Mouse (Mus musculus) retina, postnatal 1 day (tissue): ENCODE data around the gene Zc2hc1c.
A peak's percentile ranks its signal among the peaks of the same experiment; 100 is the strongest.
"Not testable (repeated sequence)": the region's sequence is repeated elsewhere in the genome, so short reads cannot be mapped to it uniquely, and the experiment has no call there.

Experiments
- DNase-seq: peaks from one replicate; pipeline ENCODE4 v3.0.0-alpha.2; 2012

Zc2hc1c gene

GRCm38 (mm10) chr12:85288486-85289156 is at the start of gene Zc2hc1c:
Zc2hc1c (plus strand) TSS chr12:85288591.
- peak; percentile 96 for DNase-seq

GRCm38 (mm10) chr12:85252083-85252482 is 36.3 kb upstream of the Zc2hc1c start:
- no peak for DNase-seq

GRCm38 (mm10) chr12:85256074-85256751 is 32.2 kb upstream of the Zc2hc1c start:
- DNase-seq: no peak

GRCm38 (mm10) chr12:85257008-85257639 is 31.3 kb upstream of the Zc2hc1c start:
- no peak for DNase-seq

DNA sequence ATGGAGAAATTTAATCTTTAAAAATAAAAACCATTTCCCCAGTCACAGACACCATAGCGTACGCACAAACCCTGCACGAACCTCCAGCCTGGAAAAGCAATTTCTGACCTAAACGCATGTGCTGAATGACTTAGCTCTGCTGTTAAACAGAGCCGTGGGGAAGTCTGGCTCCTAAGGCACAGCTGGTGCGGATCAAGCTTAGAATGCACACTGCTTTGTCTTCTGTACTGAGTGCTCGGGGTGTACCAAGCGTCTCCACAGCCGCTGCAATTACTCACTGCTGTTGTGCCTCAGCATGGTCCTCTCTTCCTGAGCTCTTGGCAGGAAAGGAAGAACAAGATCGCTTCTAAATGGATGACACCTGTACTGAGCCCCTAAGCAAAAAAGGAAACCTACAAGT is 25.9 kb upstream of the Zc2hc1c start:
- peak; percentile 31 for DNase-seq

DNA sequence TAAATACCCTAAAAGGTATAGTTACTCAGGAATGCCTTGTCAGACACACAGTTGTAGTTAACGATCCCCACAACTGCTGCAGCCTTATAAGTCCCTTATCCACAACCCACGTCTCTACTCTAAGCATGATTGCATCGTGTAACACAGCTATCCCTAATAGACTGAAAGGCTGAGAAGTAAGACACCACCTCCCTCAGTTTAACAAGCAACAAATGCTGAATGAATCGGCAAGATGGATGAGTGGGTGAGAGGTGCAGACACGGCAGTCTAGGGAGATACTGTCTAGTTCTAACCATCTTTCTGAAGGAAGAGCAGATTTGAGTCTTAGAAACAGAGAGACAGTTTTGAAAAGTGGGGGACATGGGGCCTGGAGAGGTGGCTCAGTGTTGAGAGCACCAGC is 25.2 kb upstream of the Zc2hc1c start:
- no peak for DNase-seq

DNA sequence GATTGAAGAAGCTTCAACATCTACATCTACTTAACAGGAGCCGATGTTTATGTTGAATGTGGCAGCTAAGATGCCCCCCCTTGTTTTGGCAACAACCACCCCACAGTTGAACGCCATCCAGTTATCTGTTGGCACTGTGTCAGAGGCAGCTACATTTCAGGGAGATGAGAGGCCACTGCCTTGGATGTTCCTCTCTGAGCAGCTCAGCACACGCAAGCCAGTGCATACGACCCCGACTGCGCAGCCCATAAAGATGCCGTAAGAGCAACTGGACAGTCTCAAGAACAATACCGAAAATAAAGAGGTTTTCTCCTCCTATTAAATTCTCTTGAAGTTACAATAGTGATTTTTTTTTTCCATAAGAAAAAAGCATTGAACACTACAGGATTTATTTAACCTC is 23.9 kb upstream of the Zc2hc1c start:
- no peak for DNase-seq

GRCm38 (mm10) chr12:85264940-85265339 is 23.5 kb upstream of the Zc2hc1c start:
- no peak for DNase-seq

DNA sequence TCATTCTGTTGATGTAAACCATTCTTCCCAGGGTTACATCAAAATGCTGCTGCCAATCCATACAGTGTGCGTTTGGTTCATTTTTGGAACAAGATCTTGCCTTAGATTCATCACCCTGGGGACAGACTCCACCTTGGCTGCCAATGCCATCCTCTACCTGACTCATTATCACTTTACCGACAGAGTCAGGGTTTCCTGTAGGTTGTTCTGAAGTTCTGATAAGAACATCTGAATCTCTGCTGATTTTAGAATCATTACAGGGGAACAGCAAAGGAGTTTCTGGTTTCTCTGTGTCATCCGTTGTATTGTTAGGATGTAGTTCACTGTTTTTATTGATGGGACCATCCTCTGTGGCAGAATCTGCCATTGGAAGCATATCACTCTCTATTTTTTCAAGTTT is 22.1 kb upstream of the Zc2hc1c start:
- no peak for DNase-seq

DNA sequence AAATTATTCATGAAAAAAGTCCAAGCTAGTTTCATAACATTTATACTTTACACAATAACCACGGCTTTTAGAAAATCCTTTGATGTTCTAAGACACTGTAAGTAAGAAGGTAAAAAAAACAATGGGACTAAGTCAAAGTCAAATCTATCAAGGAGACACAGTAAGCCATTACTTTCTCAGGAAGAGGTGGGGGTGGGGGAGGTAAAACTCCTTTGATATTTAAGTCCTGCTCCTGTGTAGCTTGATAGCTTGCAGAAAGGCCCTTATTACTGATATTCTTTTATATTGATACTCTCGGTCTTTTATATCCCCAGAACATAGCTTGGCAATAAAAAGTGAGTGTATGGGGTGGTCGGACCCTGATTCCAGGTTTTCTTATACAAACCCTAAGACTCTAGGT is 18.6 kb upstream of the Zc2hc1c start:
- DNase-seq: no peak

DNA sequence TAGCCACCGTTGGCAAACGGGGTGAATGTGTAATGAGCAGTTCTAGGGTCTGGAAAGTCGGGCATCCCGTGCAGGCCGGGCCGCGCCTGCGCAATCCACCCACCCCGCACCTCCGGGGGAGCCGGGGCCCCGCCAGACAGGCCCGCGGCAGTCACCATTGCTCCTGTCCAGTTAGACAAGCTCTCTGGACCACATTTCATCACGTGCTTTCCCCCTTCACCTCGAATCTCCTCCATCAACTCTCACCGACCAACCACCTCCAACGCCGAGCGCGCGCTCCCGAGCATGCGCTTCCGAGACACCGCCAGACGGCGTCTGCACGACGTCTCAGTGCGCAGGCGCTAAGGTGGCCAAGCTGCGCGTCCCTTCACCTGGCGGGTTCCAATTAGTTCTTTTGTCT is 18.1 kb upstream of the Zc2hc1c start, which contains the start of gene Mlh3:
Gene Mlh3 (minus strand): TSS at position 281 of the 400 bp plus-strand sequence.
- DNase-seq: peak; percentile 92

DNA sequence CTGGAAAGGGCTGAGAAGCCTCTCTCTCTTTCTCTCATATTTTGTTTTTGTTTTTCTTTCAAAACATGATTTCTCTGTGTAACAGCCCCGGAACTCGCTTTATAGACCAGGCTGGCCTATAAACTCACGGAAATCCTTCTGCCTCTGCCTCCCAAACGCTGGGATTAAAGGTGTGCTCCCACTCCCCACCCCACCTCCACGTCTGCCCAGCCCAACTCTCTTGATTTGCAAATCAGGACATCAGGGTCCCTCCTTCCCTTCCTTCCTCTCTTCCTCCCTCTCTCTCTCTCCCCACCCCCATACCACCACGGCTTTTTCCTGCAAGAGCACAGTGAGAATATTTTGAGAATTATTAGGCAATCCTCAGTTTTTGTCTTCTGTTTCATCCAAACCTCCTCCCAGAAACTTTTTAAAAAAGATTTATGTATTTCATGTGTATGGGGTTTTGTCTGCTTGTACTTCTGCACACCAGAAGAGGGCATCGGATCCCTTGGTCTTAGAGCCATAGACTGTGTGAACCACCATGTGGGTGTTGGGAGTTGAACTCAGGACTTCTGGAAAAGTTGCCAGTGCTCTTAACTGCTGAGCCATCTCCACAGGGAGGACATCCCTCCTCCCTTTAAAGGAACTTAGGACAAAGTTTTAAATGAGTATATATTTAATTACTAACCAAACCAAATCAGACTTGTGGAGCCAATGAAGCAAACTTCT is 17.1 kb upstream of the Zc2hc1c start:
- no peak for DNase-seq

DNA sequence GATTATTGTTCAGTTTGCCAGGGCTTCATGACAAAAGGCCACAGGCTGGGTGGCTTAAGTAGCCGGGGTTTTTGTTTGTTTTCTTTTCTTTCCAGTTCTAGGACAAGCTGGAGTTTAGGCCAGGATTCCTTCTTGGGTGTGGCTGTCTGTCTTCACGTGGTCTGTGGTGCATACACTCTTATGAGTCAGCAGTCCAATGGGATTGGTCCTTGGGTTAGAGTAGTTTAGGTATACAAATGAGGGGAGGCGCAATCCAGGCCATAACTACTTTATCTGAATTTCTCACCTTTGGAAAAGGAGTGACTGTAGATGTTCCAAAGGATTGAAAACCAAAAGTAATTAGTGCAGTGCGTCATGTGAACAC is 16.6 kb upstream of the Zc2hc1c start:
- no peak for DNase-seq

DNA sequence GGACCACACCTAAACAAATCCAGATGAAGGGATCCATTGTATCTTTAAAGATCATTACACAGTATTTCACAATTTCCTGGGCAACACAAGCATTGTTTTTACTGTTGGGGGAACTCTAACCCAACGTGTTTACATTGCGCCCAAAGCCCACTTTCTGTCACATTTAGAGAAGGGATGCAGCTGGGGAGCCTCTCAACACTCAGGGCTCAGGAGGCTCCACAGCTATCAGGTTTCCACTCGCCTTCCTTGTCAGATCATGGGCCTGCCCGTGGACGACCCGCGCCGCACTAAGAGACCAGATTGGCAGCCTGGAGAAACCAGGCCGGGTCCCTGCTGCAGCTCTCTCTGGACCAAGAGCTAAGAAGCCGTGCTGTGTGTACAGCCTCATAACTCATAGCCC is 14.9 kb upstream of the Zc2hc1c start:
- DNase-seq: no peak

GRCm38 (mm10) chr12:85276273-85276672 is 12.1 kb upstream of the Zc2hc1c start:
- DNase-seq: no peak

DNA sequence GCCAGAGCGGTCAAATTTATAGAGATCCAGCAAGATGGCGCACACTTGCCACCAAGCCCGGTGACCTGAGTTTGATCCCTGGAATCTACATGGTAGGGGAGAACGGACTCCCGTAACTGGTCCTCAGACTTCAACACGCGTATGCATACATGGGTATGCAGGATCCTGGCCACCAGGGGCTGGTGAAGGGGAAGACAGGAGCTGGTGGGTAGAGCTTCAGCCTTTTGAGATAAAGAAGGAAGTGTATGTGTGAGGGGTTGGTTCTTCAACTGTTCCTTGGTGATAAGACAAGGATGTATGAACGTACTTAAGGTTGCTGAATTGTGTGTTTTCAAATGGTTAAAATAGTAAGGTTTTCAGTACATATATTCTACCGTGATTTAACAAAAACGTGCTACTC is 9.5 kb upstream of the Zc2hc1c start:
- DNase-seq: no peak

DNA sequence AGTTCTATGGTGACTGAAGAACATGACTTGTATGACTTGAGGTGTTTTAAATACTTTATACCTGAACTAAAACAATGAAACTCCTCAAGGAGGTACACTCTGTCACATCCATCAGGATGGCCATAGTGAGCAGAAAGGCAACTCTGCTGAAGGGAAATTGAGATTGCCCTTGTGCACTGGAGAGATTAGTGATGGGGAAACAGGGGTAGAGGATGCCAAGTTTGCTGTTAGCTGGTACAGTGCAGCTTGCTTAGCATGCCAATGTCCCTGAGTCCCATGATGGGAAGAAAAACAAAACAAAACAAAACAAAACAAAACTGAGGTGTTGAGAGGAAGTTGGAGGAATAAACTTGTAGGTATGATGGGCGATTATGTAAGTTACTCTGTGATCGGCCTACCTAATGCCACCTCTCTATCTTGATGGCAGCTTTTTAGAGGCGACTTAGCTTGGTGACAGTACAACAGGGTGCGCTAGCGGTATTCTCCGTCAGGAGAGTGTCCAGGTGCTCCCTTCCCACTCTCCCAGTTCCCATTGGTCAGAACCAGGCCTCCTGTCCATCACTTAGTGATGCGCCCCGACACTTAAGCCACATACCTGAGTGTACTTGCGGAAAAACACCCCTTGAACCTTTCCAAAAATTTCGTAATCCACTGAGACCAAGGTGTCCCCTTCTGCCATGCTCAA is 8.9 kb upstream of the Zc2hc1c start:
- no peak for DNase-seq

DNA sequence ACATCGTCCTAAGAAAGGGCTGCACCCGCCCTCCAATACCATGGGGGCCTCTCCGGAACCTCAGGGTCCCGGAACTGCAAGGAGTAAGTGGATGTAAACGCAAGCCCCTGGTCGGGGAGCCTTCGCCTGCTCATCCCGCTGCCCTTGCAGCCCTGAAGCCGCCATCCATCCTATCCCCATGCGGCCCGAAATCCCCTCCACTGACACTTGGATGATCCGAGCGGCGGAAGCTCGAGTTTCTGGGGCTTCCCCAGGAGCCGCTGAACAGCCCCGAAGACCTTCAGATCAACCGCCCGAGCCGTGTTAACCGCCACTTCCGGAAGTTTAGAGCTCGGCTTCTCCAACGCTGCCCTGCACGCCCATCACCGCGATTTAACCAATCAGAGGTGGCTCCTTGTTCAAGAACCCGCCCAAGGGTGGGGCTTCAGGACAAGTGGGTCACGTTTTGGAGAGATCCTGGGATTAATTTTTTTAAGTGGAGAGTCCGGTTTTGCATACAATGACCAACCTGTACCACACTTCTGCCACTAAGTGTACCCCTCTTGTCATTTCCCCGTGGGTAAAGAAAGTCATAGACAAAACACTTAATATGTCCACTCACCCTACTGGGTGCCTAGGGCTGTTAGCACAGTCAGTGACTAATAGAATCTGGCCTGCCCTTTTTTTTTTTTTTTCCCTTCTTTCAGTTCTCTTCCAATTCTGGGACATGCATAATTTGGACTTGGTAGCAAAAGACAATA is 8.1 kb upstream of the Zc2hc1c start:
- peak; percentile 98 for DNase-seq

GRCm38 (mm10) chr12:85280845-85281651 is 7.3 kb upstream of the Zc2hc1c start:
- no peak for DNase-seq

- not testable (repeated sequence) for DNase-seq
Measured at GRCm38 (mm10) chr12:85281756-85282155, 6.6 kb upstream of the Zc2hc1c start.

- no peak for DNase-seq
Measured at GRCm38 (mm10) chr12:85284331-85284730, 4.1 kb upstream of the Zc2hc1c start.
